Mouse (Mus musculus) hindbrain, embryonic 11.5 days (tissue): ENCODE results near the gene Fgd5. TPM values are rescaled to one million over a fixed set of nuclear protein-coding genes. Genes with fewer than 3 reads are reported as not detected.

ENCODE experiments used
- ATAC-seq: fragments of 200-750 bp; cut with Nextera tagmentation; 2 replicates; pipeline ENCODE4 v1.8.0; 2017; ENCODE audit warnings: mild to moderate bottlenecking, moderate TSS enrichment, moderate library complexity; ENCODE audit not compliant: low FRiP score
- DNase-seq: peaks from one replicate; pipeline ENCODE4 v3.0.0-alpha.2; 2015; ENCODE audit warnings: low spot score
- H3K27ac ChIP-seq: fragments of 300-500 bp; sonication (generic); 2 replicates; pipeline ENCODE4 v1.5.1; 2014; ENCODE audit warnings: mild to moderate bottlenecking, low read depth, low read length
- H3K27me3 ChIP-seq: fragments of 300-500 bp; sonication (generic); 2 replicates; pipeline ENCODE4 v1.6.1; 2014; ENCODE audit warnings: mild to moderate bottlenecking, low read length, moderate library complexity, mixed read lengths; ENCODE audit not compliant: control insufficient read depth, insufficient read depth
- H3K36me3 ChIP-seq: fragments of 300-500 bp; sonication (generic); 2 replicates; pipeline ENCODE4 v1.6.1; 2014; ENCODE audit warnings: mild to moderate bottlenecking, low read length, moderate library complexity, mixed read lengths; ENCODE audit not compliant: control insufficient read depth, insufficient read depth
- H3K4me1 ChIP-seq: fragments of 300-500 bp; sonication (generic); replicated peaks from 2 replicates; pipeline ENCODE4 v1.6.1; 2014; ENCODE audit warnings: low read length, mixed read lengths; ENCODE audit not compliant: control insufficient read depth, insufficient read depth
- H3K4me2 ChIP-seq: fragments of 300-500 bp; sonication (generic); replicated peaks from 2 replicates; pipeline ENCODE4 v1.6.1; 2014; ENCODE audit warnings: mild to moderate bottlenecking, low read depth, low read length
- H3K4me3 ChIP-seq: fragments of 300-500 bp; sonication (generic); 2 replicates; pipeline ENCODE4 v1.5.1; 2014; ENCODE audit warnings: low read depth, low read length
- H3K9ac ChIP-seq: fragments of 300-500 bp; sonication (generic); 2 replicates; pipeline ENCODE4 v1.6.1; 2014; ENCODE audit warnings: low read depth, low read length
- H3K9me3 ChIP-seq: fragments of 300-500 bp; sonication (generic); 2 replicates; pipeline ENCODE4 v1.6.1; 2016; ENCODE audit warnings: low read length; ENCODE audit not compliant: control insufficient read depth
- WGBS: fragments of 180-500 bp; shearing (Covaris S2); extraction: QIAGEN DNeasy Blood & Tissue Kit; methylation state at CpG from one replicate; pipeline ENCODE4 v1.1.7; 2014; 5-methylcytosine and 5-hydroxymethylcytosine counted together
- polyA plus RNA-seq: library from polyadenylated mRNA; unstranded; fragments of >200 nt; fragmentation: Nextera tagmentation; extraction: Ambion mirVana; gene quantifications from 2 replicates; pipeline ENCODE4 v1.2.1, GENCODE M21; 2014

Gene Fgd5
- polyA plus RNA-seq, 1 experiment from 2014 or later: 6.5 TPM

DNA sequence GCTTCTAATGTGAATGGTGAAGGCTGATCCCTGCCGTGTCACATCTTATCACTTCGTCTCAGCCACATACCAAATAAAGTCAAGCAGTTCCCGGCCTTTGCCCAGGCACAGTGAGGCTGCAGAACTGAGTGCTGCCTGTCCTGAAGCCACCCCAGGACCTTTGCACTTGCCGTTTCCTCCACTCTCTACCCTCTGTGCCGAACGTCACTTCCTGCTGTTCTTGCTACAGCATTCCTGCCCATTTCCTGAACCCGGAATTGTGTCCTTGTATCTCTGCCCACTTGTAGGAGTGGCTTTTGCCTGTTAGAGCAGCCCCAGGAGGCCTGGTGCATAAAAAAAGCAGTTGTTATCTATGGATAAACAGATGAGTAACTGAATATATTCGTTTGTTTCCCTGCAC is 52.0 kb downstream of the Fgd5 start:
- H3K36me3 ChIP-seq: no peaks in the 10 kb centered on the region
- DNase-seq: no peak
- WGBS: 75% methylated on average over 8 of the region's 8 CpGs
- ATAC-seq: no peak
- no peaks in the 10 kb centered on the region for H3K4me1 ChIP-seq
- no peak overlapping the region for H3K9ac ChIP-seq
- no peak overlapping the region for H3K4me2 ChIP-seq
- H3K9me3 ChIP-seq: no peaks in the 10 kb centered on the region
- no peak overlapping the region for H3K27ac ChIP-seq
- H3K4me3 ChIP-seq: no peak overlapping the region
- H3K27me3 ChIP-seq: no peaks in the 10 kb centered on the region

- Histone ChIP-seq H3K27ac (no peak overlapping the region), H3K36me3 (no peaks in the 10 kb centered on the region), H3K9me3 (no peaks in the 10 kb centered on the region), H3K4me3 (no peak overlapping the region), H3K27me3 (no peaks in the 10 kb centered on the region), H3K4me1 (no peaks in the 10 kb centered on the region), H3K9ac (no peak overlapping the region), H3K4me2 (no peak overlapping the region)
- DNase-seq: no peak
- ATAC-seq: no peak
- WGBS: 68% methylated on average over 6 of the region's 6 CpGs
Measured at GRCm38 (mm10) chr6:92034713-92035112, 56.0 kb downstream of the Fgd5 start.

DNA sequence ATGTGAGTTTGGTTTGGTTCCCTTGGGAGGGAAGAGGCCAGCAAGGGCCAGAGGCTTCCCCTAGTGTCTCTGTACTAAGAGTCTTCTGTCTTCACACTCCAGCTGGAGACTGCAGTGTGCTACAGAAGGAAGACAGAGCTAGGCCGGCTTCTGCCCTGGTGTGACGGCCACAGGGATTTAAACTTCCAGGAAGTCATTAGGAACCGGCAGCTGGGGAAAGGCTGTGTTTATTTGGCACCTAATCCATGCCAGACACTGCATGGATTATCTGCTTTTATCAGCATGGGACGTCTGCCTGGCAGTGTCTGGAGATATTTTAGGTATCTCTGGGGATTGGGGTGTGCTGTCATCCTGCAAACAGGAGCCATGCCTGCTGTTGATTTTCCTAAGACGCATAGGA is 57.7 kb downstream of the Fgd5 start:
- H3K9ac ChIP-seq: no peak overlapping the region
- H3K4me3 ChIP-seq: no peak overlapping the region
- no peak overlapping the region for H3K4me2 ChIP-seq
- H3K9me3 ChIP-seq: no peaks in the 10 kb centered on the region
- ATAC-seq (no peak), DNase-seq (no peak)
- no peaks in the 10 kb centered on the region for H3K4me1 ChIP-seq
- 65% methylated on average over 5 of the region's 5 CpGs for WGBS
- no peaks in the 10 kb centered on the region for H3K27me3 ChIP-seq
- no peak overlapping the region for H3K27ac ChIP-seq
- H3K36me3 ChIP-seq: no peaks in the 10 kb centered on the region

DNA sequence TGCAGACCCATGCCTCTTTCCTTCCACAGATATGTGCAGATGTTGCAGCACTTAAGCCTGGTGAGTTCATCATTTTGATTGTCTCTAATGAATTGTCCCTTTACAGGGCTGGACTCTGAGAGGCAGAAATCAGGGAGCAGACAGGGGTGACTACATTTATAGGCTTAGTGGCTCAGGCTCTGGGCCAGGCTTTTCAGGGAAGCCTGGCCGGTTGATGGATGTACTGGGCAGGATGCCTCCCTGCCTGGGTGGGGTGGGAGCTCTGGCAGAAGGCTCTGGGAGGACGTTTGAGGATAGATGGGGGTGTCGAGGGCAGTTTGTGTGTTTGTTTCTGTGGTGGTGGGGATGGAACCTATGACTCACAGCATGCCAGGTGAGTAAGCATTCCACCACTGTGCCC is 59.5 kb downstream of the Fgd5 start:
- no peak overlapping the region for H3K4me2 ChIP-seq
- H3K4me1 ChIP-seq: no peaks in the 10 kb centered on the region
- H3K9ac ChIP-seq: no peak overlapping the region
- no peak overlapping the region for H3K27ac ChIP-seq
- ATAC-seq: no peak
- H3K27me3 ChIP-seq: no peaks in the 10 kb centered on the region
- no peak for DNase-seq
- H3K9me3 ChIP-seq: no peaks in the 10 kb centered on the region
- H3K36me3 ChIP-seq: no peaks in the 10 kb centered on the region
- H3K4me3 ChIP-seq: no peak overlapping the region
- WGBS: 75% methylated on average over 3 of the region's 3 CpGs

DNA sequence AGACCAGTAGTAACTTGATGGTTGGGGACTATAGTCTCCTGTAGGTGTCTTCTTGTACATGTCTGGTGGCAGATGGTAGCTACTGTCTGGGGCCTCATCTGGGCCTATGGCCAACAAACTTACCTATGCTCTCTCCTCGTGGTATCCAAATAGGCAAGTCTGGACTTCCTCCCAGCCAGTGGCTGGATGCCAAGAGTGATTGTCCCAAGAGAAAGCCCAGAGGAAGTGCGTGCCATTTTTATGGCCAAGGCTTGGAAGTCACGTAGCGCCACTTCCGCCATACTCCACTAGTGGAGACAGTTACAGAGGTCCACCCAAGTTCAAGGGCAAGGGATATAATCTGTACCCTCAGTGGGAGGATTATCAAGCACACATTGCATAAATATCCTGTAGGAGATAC is 62.6 kb downstream of the Fgd5 start:
- Histone ChIP-seq H3K27me3 (no peaks in the 10 kb centered on the region), H3K36me3 (no peaks in the 10 kb centered on the region), H3K4me1 (no peaks in the 10 kb centered on the region), H3K27ac (no peak overlapping the region), H3K9ac (no peak overlapping the region), H3K4me3 (no peak overlapping the region), H3K4me2 (no peak overlapping the region), H3K9me3 (no peaks in the 10 kb centered on the region)
- DNase-seq (no peak), ATAC-seq (no peak)
- 90% methylated on average over 5 of the region's 5 CpGs for WGBS

DNA sequence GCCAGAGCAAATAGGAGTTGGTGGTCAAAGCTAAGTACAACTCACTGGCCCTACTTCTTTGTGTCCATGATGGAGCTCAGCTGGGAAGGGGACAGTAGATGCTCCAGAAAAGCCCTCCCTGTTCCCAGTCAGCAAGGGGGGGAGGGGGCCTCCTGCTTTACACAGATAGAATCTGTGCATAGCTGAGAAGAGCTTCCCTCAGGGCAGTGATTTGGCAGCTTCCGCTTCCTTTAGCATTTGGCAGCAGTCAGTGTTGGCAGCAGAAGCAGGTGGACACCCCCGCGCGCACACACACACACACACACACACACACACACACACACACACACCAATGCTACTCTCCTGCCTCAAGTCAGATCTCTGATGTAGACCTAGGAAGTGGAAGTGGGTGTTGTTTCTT is 63.4 kb downstream of the Fgd5 start:
- H3K4me3 ChIP-seq: no peak overlapping the region
- no peak overlapping the region for H3K9ac ChIP-seq
- H3K27ac ChIP-seq: no peak overlapping the region
- H3K27me3 ChIP-seq: no peaks in the 10 kb centered on the region
- ATAC-seq (no peak), DNase-seq (no peak)
- no peaks in the 10 kb centered on the region for H3K9me3 ChIP-seq
- no peaks in the 10 kb centered on the region for H3K4me1 ChIP-seq
- H3K4me2 ChIP-seq: no peak overlapping the region
- 93% methylated on average over 4 of the region's 4 CpGs for WGBS
- H3K36me3 ChIP-seq: no peaks in the 10 kb centered on the region

DNA sequence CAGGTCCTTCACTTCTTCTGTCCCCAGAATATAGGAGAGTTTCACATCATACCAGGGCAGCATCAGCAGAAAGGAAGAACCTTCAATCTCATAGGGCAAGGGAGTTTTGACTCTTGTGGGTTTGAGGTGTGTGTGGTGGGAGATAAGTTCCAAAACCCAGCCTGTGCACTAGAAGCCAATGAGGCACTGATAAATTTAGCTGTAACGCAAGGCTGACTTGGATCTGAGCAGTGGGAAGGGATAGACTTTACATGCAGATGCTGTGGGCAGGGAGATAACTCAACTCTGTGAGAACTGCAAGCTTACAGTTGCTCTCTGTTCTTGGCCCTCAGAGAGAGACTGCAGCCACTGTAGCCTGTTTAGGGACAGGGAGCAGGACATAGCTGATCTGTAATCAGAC is 64.2 kb downstream of the Fgd5 start:
- no peak for ATAC-seq
- H3K36me3 ChIP-seq: no peaks in the 10 kb centered on the region
- no peak overlapping the region for H3K9ac ChIP-seq
- H3K4me2 ChIP-seq: no peak overlapping the region
- H3K9me3 ChIP-seq: no peaks in the 10 kb centered on the region
- no peaks in the 10 kb centered on the region for H3K27me3 ChIP-seq
- H3K4me3 ChIP-seq: no peak overlapping the region
- no peak for DNase-seq
- H3K27ac ChIP-seq: no peak overlapping the region
- H3K4me1 ChIP-seq: no peaks in the 10 kb centered on the region
- WGBS: 89% methylated on average over 1 of the region's 1 CpGs

DNA sequence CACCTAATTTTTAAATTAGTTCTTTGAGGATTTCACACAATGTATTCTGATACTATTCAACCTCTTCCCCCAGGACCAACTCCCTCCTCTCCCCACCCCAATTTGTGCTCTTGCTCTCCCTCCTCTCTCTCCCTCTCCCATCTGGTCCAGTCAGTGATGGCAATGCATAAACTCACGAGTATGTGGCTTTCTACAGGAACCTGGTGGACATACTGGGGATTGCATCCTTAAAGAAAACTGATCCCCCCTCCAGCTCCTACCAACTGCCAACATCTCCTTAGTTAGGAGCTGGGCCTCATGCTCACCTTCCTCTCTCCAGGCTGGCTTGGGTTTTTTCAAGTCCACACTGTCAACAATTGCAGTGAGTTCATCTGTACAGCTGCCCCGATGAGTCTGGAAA is 79.1 kb downstream of the Fgd5 start:
- ATAC-seq: no peak
- 61% methylated on average over 2 of the region's 2 CpGs for WGBS

DNA sequence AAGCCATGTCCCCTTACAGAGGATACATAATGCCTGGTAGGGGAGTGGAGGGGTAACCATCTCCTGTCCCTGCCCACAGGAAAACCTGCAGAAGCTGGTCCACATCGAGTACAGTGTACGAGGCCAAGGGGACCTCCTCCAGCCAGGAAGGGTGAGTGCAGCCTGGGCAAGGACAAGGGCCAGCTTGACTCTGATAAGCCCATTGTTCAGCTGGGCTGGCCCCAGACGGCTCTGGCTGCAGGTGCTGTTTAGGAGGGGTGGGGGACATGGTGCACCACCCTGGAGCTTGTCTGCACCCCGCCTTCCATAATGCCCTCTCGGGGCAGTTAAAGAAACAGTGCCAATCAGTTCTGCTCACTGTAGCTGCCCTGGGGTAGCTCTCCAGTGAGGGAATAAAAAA is 83.0 kb downstream of the Fgd5 start:
- Histone ChIP-seq H3K9me3 (no peaks in the 10 kb centered on the region), H3K4me3 (no peak overlapping the region), H3K9ac (no peak overlapping the region), H3K27ac (no peak overlapping the region), H3K27me3 (no peaks in the 10 kb centered on the region), H3K36me3 (no peaks in the 10 kb centered on the region), H3K4me1 (no peaks in the 10 kb centered on the region), H3K4me2 (no peak overlapping the region)
- DNase-seq: no peak
- no peak for ATAC-seq
- 64% methylated on average over 5 of the region's 5 CpGs for WGBS

More for the DNA sequence above, 79.1 kb downstream of the Fgd5 start:
- no peak overlapping the region for H3K4me3 ChIP-seq
- H3K27ac ChIP-seq: no peak overlapping the region
- no peaks in the 10 kb centered on the region for H3K4me1 ChIP-seq
- H3K27me3 ChIP-seq: no peaks in the 10 kb centered on the region
- no peaks in the 10 kb centered on the region for H3K36me3 ChIP-seq
- H3K9me3 ChIP-seq: no peaks in the 10 kb centered on the region
- no peak overlapping the region for H3K4me2 ChIP-seq
- DNase-seq: peak; percentile 31
- no peak overlapping the region for H3K9ac ChIP-seq
